Mouse (Mus musculus) thymus, postnatal 25 days (tissue): ENCODE results near the gene Mvk.

Source experiments
- DNase-seq: peaks from one replicate; pipeline ENCODE4 v3.0.0; 2022

The Mvk gene

DNA sequence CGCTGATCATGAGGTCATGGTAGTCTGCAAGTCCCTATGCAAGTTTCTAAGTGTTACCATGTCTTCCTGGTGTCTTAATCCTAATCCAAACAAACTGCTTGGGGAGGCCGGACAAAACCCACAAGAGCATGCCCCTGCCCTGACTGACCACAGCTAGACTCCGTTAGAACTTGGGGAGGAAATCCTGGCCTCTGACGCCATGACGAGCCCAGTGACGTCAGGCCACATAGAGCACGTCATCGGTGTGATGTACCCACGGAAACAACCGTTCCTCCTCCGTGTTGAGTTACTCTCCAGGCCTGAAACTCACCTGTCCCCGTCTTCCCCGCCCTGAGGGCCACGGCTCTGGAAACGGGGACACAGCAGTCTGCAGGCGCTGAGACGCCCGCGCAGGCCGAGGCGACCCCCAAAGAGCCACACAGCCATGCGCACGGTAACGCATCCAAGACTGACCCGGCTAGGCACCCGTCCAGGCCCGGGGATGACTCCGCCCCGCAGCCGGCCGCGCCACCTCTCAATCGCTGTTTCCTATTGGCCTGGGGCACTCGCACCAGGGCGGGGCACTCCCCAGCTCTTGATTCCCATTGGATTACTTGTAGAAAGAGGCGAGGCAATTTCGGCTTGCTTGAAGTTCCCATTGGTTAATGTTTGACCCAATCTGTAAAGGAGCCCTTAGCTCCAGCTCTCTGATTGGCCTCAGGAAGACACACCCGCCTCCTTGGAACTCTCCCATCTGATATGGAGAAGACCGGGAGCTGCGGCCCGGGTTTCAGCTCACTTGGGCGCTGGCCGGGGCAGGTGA lies at the start of gene Mvk, which contains the start of gene Mmab:
Gene Mvk, plus strand, starts transcription at position 704 of the 802 bp plus-strand sequence.
Gene Mmab, minus strand, starts transcription at position 495 of the 802 bp plus-strand sequence.
- DNase-seq = peak; percentile 97

DNA sequence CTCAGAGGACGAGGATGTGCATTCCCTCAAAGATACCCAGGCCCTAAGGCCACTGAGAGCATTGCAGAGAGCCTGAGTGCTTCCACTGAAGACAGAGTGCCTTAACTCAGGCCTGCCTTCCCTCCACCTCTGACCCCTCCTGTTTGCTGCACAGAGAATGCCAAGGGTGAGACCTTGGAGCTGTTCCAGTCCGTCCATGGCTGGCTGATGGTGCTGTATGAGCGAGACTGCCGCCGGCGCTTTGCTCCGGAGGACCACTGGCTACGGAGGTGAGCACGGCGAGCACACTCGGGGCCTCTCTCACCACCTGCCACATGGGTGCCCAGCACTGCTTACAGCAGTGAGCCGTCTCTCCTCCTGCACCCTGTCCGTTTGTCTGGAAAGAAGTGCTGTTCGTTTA lies 37.5 kb upstream of the Mvk start:
- DNase-seq = no peak

DNA sequence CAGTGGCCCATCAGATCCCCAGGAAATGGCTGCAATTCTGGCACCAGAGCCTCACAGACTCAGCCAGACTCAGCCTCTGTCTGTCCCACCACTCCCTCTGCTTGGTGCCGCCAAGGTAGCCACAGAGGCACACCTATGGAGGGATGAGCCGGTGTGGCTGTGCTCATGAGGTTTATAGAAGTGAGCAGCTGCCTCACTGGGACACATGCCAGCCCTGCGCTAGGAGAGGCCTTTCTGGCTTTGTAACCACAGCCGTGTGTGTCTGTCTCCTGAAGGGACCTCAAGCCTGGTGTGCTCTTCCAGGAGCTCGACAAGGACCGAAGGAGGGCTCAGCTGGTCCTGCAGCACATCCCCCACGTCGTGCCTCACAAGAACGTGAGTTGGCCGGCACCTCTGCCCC lies 36.8 kb upstream of the Mvk start:
- DNase-seq = no peak

DNA sequence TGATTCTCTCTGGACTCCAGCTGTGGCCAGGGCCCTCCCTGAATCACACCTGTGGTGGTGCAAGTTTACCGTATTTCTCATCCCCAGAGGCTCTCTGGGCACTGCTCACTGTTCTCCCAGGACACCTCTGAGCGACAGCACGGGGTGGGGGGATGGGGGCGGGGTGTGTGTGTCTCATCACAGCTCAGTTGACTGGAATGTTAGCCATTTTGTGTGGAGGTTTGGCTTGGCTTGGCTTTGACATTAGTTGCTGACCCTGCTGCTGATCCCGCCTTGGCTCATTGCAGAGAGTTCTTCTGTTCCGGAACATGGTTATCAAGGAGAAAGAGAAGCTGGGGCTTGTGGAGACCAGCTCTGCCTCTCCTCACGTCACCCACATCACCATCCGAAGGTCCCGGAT lies 36.3 kb upstream of the Mvk start:
- no peak for DNase-seq

DNA sequence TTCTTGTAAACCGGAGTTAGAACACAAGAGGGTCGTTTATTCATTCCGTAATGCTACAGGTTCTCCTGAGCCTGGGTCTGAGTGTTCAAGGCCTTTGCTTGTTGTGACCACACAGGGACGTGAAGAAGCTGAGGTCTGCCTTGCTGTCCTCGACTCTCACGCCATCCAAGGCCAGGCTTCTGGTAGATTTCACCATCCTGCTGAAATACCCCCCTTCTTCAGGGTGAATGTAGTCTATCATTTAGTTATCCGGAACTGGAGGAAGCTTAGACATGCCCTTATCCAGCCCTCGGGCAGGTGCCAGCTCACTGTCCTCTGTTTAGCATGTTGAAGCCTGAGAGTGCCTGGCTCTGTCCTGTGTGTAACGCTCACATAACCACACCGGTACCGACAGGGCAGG lies 35.2 kb upstream of the Mvk start:
- no peak for DNase-seq

DNA sequence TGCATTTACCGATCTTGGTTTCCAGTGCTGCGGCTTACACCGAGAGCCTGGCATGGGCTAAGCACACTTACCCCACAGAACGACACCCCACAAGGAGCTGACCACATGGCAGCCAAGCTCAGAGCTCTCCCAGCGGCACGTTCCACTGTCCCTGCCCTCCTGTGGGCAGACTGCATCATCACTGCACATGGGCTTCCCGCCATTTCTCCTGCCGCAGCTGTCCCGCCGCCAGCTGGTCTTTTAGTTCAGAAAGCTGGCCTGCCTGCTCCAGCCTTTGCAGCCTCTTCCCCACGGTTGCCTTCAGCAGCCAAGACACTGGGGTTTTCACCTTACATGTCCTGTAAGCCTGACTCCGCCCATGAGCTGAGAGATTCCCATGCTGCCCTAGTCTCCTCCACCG lies 33.6 kb upstream of the Mvk start:
- DNase-seq = no peak

DNA sequence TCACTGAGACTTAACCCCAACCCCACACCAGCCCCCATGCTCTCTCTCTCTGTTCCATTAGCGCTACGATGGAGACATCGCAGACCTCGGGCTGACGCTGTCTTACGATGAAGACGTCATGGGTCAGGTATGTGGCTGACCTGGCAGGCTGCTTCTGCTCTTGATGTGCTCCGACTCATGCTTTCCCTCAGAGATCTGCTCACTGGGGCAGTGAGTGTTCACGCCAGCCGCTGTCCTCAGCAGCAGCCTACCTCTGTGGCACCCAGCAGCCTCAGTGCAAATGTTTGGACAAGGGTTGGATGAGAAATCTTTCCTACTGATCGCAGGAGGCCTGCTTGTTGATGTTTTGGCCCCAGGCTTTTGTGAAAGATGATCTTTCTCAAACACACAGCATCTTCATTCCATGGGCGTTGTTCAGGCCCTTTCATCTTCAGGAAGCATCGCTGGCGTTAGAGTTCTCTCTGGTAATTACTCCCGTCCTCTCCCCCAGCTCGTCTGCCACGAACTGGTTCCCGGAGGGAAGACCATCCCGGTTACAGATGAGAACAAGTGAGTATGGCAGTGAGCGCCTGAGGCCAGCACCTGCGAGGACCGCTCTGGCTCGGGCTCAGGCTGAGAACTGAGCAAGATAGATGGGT lies 31.6 kb upstream of the Mvk start:
- no peak for DNase-seq

DNA sequence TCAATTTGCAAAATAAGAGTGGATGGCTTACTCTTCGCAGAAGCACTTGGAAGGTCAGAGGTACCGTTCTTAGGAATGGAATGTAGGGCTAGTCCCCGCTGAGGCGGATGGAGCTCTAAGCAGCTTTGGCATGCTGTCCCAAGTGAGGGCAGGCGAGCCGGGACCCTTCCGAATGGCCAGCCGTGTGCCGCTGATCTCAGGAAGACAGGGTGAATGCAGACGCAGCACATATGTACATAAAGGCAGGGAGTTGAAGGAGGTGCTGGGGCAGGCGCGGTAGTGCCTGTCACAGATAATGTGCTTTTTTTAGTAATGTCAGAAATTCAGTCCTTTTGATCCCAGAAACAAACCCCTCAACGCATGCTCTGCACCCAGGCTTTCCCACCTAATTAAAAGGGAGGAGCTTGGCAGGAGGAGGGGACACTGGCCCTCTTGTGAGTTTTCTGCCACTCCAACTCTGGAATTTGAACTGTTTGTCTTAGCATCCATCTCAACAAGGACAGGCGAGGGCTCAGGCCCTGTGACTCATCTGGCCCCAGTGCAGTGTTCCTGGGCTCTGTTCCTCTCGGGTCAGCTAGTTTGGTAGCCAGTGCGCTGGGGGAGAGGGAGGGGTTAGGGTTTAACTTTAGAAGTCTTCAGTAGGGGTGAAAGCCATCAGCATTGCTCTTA lies 30.9 kb upstream of the Mvk start:
- no peak for DNase-seq

DNA sequence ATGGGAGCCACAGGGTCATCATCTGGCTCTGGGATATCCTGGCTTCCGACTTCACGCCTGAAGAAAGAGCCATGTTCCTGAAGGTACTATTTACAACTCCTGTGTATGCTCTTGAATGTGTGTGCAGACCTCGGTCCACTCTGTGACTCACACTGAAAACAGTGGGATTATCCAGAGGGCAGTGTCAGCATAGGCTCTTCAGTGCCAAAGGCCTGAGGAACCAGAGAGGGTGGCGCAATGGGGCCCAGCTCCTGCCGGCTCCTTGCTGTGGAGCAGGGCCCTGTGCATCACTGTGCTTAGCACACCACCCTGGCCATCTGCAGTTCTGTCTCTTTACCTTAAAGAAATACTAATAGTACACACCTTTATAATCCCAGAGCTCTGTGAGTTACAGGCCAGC lies 28.5 kb upstream of the Mvk start:
- DNase-seq = no peak

DNA sequence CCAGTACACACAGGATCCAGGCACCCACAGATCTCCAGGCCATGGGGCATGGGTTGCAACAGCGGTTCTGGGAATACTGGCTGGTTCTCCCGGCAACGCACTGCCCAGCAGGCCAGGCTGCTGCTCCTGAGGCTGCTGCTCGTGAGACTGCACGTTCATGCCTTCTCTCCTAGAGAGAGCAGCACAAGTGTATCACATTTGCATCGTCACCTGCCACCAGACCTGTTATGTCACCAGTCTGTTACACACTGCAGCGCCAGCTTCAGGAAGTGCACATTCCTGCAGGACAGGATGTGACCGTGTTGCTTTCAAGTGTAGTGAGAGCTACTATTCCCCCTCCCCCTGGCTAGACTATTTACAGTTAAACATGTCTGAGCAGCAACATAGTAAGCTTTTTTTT lies 27.2 kb upstream of the Mvk start:
- DNase-seq = no peak

DNA sequence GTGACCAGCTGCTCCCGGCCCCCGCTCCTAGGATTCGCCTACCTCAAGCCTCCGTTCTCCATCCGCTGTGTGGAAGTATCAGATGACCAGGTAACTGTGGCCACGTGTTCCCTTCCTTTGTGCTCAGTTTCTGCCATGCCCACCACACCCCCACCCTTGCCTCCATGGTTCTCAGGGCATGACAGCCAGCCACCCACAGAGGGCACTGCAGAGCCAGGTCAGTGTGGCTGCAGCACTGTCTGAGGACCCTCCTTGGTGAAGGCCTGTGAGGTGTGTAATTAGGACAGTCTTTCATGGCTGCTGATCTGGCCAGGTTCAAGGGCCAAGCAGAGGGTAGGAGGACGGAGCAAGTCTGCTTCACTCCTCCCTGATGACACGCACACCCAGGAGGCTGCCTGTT lies 25.5 kb upstream of the Mvk start:
- peak; percentile 11 for DNase-seq

DNA sequence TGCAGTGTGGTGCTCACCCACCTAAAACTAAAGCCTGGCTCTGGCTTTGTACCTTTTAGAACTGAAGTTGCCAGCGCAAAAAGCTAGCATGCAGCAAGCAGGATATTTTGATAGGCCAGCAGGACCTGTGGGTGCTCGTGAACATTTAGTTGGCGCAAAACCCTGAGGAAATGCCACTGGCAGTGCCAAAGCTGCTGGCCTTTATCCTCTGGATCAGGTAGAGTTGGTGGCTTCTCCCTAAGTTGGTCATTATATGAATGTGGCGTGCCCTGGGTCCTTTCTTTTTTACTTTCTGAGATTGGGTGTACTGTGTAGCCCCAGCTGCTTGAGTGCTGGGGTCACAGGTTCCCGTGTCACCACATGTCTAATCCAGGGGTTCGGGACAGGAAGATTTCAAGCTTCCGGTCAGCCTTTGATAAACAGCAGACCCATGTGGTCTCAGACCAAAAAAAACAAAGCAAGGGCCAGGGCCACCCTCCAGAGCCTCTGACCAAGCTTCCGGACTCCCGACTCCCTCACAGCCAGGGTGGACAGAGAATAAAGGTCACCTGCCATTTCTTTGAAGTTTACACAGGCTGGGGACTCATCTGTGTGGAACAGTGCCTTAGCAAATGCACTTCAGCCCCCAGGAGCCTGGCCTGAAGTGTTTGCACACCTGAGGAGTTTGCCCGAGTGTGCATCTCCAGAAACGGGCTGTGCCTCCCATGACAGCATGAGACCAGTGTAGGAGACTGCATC lies 22.3 kb upstream of the Mvk start:
- no peak for DNase-seq

DNA sequence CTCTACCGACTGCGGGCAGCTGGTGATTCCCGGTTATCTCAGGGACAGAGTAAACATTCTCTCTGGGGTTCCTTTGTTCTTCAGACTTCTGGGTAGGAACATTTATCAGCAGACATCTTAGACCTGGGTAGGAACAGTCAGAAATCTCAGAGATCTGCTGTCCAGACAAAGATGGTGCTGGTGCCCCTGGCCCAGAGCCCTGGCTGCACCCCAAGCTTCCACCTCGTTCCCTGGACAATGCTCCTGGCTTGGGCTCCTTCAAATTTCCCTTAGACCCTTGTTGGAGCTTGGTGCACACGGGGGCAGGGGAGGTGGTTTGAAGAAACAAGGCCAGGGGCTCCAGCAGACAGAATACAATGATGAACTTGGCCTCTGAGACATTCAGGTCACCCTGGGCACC lies 21.5 kb upstream of the Mvk start:
- no peak for DNase-seq

DNA sequence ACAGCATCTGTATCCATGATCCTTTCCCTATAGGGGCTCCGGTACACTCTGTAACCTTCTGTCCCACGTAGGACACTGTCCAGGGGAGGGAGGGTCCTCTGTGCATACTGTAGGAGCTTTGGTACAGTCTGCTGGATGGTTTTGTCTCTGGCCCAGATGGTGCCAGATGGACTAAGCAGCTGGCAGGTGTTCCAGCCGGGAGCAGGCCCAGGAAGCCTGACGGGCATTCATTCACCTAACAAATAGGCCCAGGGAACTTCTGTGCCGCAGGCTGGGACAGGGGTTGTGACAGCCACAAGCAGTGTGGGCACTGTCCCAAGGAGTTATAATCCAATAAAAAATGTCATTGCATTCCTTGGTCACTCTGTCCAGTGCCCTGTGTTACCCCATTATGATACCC lies 20.1 kb upstream of the Mvk start:
- no peak for DNase-seq

DNA sequence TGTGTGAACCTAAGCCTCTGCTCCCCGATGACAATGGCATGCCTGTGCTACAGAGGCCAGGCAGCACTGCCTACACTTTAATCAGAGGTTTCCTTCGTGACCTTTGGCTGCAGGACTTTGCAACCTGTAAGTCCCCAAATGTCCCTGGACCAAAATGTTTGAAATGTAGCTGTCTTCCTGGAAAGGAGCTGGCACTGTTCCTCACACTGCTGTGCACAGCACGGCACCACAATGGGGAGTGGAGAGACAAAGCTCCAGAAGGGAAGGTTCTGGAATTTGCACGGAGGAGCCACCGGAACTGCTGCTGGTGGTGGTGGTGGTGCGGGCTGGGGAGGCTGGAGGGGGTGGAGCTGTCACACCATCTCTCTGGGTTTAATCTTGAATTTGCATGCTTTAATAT lies 17.3 kb upstream of the Mvk start:
- no peak for DNase-seq

DNA sequence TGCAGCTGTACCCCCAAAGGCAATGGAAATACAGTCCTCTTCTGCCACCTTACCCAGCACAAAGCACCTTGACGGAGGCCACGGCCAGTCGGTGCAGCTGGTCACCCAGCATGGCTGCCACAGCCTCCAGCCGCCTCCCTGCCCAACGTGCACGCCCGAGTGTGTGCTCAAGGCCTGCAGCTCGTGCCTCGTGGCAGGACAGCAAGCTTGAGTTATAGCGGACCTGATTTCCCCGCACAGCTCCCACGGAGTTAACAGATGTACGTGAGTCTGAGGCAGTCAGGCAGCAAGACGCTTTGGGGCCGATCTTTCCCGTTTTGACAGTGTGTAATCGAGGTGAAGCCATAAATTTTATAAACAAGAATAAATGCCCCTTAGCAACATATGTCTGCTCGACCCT lies 15.4 kb upstream of the Mvk start:
- DNase-seq = no peak

DNA sequence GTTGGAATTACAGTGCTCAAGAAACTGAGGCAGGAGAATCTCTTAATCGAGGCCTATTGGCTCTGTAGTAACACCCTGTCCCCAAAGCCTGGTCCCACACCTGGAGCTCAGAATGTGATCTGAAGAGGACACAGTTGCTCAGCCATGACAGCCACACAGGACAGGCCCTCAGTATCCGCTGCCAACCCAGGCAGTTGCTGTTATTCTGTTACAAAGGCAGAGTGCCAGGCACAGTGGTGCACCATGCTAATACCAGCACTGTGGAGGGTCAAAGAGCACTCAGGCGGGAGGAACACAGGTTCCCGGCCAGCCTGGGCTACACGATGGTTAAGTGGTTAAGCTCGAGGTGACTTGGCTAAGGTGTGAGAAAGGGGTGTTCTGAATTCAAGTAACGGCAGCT lies 14.3 kb upstream of the Mvk start:
- no peak for DNase-seq

DNA sequence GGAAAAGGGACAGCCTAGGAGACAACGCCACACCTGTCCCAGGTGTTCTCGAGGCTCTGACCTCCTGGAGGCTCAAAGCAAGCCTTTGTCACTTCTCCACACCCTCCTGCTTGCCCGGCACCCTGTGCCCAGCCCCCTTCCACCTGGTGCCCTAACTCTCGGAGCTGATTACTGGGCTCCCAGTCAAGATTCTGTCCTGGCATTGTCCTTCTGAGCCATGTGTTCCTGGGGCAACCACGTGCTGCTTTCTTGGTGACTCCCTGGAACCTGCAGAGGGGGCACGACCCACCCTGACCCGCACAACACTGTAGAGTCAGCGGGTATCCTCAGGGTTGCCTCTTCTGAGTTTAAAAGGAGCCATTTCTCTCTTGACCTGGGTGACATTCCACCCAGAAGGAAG lies 9.7 kb upstream of the Mvk start:
- no peak for DNase-seq

DNA sequence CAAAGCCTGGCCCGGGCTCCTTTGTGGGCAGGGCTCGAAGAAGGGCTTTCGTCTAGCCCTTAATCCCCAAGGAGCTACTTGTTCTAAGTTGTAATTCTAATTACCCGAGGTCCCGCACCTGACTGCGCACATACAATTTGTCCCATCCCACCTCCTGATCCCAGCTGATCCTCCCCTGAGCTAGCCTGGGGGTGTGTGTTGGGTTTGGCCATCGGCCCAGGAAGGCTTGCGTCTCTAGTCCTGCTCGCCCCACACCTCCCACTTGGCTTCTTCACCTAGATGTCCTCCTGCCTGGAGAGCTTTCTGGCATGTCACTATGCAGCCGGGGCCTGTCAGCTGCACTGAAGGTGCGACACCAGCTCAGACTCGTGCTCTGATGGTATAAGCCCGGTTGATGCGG lies 8.5 kb upstream of the Mvk start:
- DNase-seq = no peak

DNA sequence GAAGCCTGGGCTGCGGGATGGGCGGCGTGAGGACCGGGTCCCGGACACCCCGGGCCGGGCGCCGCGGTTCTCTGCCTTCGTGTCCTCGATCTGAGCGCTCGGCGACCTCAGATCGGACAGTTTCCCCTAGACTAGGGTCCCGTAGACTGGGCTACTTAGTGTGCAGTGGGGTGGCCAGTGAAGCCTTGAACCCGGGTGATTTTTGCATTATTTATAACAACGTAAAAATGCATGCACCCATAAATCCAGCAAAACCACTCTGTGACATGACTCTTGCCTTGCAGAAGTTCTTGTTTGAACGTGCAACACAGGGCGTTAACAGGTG lies 261 bp downstream of the Mvk start:
- DNase-seq = no peak

DNA sequence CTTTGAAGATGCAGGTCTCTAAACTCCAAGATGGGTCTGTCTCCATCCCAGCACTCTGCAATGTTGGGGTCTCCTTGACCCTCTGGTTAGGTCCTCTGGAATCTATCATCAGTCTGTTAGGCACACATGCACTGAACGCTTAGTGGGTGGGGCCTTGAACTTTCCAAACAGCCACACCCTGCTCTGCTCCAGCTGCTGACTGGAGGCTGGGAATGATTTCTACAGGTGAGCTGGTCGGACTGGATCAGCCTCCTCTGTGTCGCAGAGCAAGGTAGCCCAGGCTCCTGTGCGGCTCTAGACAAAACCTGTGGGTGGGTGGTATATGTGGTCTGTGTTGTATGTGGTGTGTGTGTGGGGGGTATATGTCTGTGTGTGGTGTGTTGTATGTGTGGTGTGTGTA lies 4.9 kb downstream of the Mvk start:
- DNase-seq = no peak

DNA sequence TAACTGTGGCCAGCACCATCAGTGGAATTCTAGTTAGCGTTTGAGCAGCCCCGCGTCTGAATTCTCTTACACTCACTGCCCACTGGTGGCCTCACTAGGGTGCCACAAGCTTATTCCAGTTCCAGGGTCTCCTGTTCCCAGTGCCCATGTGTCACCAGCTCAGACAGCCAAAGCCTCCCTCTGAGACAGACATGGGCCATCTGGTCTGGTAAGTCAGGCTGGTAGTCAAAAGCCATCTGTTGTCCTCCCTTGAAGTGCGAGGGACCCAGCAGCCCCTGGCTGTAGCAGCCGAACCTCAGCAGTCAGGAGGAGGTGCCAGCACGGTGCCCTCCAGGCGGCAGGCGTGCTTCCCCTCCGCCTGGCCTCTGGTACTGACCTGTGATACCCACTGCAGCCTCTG lies 12.2 kb downstream of the Mvk start:
- no peak for DNase-seq

DNA sequence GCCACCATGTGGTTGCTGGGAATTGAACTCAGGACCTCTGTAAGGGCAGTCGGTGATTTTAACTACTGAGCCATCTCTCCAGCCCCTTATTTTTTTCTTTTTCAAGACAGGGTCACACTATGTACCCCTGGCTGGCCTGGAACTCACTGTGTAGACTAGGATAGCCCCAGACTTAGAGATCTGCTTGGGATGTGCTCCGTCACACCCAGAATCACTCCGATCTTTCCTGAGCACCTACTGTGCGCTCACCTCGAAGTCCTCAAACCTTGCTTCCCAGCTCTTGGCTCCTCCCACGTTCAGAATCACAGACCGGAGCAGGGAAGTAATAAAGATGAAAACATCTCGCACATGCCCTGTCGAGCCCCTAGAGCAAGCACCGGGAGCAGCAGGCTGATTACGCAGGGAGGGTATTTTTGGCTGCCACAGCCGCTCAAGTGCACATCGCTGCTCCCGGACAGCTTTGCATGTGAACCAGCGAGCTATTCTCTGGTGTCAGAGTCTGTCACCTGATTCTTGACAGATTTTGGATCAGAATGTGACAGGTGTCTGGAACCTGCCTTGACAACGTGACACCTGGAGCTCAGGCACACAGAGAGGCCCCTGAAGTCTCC lies 13.0 kb downstream of the Mvk start:
- DNase-seq = no peak
